Mouse (Mus musculus) heart, adult 18-20 months (tissue): ENCODE results near the gene Ccdc149. TPM values are rescaled to one million over a fixed set of nuclear protein-coding genes. Genes with fewer than 3 reads are reported as not detected.
A peak's percentile ranks its signal among the peaks of the same experiment; 100 is the strongest.

Experiments used
- DNase-seq, 2 experiments: peaks; one replicate each; pipeline ENCODE4 v3.0.0; 2021 to 2022; ENCODE audit warnings: mixed read lengths in 1 of 2
- total RNA-seq, 2 experiments: library from RNA; stranded (reverse); gene quantifications; 2 replicates each; pipeline ENCODE4 v1.2.3; 2021

Ccdc149 gene
- total RNA-seq, 2 experiments from 2014 or later: 7.6 TPM

DNA sequence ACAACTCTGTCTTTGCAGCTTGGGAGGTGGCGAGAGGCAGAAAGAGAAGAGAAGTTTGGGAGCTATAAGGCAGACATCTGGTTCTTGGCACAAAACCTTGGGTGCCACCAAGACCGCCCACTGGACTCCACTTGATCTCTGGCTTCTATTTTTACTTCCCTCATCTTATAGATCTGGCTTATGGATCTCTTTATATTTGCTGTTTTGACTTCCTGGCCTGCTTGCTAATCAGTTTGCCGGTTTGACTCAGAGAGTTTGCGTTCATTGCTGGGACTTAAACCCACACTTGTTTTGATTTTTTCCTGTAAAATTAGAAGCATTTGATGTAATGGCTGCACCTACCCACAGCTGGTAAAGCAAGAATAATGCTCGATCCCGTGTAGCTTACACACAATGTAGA, 100.4 kb downstream of the Ccdc149 start:
- no peak for DNase-seq

DNA sequence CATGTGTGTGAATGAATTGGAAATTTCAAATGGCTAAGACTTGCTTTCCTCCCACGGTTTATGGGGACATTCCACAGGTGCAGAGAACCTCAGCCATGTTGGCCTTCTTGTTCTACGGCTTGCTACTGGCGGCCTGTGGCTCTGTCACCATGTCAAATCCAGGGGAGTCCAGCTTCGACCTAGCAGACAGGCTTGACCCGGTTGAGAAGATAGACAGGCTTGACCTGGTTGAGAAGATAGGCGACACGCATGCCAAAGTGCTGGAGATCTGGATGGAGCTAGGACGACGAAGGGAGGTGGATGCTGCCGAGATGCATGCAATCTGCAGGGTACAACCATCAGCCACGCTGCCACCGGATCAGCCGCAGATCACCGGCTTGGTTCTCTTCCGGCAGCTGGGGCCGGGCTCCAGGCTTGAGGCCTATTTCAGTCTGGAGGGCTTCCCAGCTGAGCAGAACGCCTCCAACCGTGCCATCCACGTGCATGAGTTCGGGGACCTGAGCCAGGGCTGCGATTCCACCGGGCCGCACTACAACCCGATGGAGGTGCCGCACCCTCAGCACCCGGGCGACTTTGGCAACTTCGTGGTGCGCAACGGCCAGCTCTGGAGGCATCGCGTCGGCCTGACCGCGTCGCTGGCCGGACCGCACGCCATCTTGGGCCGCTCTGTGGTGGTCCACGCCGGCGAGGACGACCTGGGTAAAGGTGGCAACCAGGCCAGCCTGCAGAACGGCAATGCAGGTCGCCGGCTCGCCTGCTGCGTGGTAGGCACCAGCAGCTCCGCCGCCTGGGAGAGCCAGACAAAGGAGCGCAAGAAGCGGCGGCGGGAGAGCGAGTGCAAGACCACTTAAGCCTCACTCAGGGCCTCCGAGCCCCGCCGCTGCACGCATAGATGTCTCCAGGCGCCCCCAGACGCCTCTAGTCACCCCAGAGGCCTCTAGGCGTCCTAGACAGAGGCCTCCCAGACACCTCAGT, 103.2 kb downstream of the Ccdc149 start:
- peak; percentile 50 to 54 for DNase-seq

DNA sequence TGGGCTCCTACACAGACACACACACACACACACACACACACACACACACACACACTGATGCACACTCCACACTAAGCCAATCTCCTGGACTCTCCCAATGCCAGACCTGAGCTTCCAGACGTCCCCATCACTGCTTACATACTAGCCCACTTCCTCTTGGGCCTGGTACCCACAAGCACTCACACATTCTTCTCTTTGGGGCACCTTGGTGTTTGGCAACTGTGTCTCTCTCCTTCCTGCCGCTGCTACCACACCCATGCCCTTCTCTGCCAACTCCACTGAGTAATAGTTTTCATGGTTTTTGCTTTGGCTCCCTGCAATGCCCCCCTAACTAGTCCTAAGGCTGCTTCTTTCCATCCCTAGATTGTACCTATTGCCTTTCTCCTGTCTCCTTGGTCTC, 104.7 kb downstream of the Ccdc149 start:
- no peak for DNase-seq

DNA sequence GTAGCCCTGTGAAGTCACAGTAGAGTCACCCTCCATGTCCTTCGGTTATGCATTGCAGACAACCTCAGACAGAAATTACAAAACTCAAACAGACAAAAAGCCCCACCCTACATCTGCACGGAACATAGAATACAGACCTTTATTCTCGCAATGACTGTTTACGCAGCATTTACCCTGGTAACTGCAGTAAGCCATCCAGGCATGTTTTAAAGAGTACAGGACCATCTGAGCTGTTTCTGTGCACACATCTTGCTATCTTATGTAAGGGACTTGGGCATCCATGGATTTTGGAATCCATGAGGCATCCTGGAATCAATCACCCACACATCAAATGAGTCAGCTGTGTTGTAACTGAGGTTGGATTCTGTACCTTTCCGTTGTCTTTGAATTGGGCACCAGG, 105.4 kb downstream of the Ccdc149 start:
- no peak for DNase-seq

DNA sequence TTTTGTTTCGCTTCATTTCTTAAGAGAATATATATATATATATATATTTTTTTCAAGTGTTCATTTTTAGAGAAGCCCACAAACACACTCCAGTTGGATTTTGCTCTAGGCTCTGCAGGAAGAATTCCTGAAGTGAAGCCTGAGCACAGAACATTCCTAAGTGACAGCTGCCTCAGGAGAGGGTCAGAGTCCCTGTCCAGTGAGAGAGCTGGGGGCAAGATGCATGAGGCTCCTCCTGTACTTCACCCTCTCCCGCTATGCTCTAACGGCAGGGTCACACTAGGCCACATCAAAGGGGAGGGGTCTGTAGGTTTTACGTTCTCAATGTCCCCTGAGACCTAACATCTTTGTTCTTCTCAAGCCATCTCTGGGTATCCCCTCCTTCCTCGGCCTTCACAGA, 106.8 kb downstream of the Ccdc149 start:
- no peak for DNase-seq

DNA sequence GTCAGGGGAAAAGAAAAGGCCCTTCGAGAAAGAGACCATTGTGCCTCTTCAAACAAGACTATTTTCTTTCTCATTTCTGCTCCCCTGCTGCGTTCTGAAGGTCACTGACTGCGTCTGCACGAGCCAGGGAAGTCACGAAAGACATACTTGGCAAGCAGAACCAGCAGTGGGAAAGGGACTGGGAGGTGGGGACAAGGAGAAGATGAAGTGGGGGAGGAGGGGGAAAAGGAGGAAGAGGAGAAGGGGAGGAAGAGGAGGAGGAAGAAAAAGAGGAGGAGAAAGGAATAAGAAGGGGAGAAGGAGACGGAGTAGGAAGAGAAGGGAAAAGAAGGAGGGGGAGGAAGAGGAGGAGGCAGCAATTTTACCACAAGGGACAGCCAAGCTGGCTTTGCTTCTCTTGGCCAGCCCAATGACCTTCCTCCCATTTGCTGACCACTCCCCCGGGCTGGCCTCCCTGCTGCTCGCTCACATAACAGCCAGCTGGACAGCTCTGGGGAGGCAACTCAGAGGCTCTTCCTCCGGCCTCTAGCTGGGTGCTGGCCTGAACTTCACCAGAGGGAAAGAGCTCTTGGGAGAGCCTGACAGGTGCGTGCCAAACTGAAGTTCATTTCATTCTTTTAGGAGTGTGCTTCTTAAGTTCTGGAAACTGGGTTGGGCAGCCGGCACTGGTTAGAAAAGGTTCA, 107.7 kb downstream of the Ccdc149 start, which contains the start of gene Sod3:
Gene Sod3, plus strand, starts transcription at position 324 of the 683 bp plus-strand sequence.
- peak; percentile 83 to 92 for DNase-seq

DNA sequence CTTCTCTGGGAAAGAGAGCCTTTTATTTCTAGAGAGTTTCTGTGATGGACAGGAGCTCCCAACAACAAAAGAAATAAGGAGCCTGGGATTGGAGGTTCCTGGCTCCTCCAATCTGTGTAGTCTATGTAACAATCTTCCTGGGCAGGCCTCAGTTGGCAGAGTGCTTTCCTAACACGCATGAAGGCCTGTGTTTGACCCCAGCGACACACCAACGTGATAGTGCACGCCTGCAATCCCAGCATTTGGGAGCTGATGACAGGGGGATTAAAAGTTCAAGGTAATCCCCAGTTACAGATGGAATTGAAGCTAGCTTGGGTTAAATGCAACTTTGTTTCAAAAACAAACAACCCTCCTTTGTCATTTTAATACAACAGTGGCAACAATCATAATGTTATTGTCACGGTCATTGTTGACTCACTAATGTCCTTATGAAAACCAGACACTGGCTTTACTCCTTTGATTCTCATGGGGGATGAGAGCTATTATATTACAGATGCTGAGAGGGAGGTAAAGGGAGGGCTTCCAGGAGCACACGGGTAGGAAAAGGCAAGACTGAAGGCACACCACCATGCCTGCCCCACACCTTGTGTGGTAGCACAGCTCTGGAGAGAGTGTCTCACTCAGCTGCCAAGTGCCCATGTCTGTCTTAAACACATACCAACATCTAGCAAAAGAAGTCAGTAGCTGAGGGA, 108.4 kb downstream of the Ccdc149 start:
- DNase-seq: no peak

DNA sequence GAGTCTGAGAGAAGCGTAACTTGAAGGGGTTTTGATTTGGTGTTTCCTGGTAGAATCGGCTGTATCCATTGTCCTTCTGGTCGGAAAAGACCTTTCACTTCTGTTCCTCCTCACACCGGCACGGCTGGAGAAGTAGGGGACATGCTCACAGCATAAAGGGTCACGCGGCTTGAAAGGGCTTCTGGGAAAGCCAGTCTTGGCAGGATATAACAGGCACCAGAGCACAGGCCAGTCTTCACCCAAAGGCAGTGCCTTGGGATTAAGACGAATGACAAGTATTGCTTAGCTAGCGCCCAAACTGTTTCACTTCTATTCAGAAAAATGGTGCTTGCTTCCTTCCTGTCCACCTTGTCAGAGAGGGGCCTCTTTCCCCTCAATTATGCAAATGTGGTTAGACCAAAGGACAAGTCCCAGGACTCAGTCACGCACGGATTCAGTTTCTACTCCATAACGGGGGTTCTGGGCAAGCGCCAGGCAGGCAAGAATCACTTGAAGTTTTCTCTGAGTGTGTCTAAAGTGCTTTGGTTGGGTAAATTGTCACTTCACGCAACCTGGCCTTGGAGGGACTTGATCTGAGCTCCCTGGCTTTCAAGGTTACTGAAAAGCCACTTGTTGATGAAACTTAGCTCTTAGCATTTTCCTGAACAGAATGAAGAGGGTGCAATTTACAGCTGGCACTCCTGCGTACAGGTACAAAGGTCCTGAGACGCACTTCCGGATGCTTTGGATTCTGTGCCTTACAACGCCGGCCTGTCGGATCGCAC, 110.9 kb downstream of the Ccdc149 start:
- DNase-seq: no peak

DNA sequence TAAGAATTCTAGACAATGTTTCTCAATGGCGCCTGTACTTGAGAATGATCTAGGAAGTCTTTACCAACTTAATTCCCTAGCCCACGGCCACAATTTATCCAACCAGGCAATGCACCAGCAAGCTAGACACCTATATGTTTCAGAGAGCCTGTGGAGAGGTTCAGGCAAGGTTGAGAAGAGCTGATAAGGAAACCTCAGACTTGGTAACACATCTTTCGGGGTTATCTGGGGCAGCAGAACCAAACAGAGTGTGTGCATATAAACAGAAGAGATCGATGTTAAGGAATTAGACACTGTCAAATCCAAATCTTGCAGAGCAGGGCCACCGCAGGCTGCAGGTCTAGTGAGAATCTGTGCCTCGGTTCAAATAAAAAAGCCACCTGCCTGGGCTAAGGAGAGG, 113.2 kb downstream of the Ccdc149 start:
- DNase-seq: no peak

DNA sequence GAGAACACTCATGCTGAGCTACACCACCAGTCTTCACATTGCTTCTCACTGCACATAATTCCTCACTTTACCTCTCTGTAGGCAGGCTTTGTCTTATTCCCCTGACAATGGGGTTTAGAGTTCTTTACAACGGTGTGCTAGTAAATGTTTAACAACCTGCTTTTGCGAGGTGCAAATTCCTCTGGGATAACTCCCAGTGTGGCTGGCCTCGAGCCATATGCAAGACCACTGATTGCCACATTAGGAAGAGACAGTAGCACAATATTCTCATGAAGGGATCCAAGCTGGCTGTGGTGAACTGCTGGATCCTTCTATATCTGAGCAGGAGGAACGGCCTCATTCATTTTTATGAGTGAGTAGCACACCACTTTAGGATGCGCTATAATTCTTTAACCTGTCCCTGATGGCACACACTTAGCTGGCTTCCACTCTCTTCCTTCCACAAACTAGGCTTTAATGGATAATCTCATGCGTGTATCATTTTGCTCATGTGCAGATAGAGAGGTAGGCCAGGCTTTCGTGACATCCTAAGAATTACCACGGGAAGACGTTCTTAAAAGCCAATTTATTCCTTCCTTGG, 114.1 kb downstream of the Ccdc149 start:
- DNase-seq: no peak

DNA sequence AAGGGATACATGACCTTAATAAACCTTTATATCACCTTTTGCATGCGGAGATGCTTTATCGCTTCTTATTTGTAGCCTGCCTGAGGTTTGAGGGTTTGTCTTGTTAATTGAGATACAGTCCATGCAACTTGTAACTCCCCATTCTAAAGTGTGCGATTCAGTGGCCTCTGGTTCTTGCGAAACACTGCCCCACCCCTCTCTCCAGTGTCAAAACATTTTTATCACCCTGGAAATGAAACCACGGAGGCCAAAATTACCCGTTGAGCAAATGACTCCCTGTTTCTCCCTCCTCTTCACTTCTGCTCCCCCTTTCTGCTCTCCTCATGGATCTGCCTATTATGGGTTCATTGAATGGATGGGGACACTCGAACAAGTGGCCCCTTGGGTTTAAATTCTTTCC, 115.7 kb downstream of the Ccdc149 start:
- peak; percentile 63 to 71 for DNase-seq

DNA sequence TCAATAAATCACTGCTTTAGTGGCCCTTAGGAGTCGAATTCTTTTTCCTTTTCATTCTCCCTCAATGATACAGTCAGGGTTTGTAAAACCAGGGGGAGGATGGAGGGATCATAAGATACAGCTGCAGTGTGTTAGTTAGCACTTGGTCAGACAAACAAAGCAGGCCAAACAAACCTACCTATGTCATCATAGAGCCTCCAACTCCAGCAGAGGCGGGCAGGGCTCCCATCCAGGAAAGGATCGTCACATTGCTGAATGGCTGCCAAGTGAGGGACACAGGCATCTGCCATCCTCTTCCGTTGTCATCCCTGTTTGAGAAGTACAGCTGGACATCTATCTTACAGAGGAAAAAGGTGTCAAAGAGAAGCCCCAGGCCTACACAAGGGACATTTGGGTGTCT, 116.9 kb downstream of the Ccdc149 start:
- no peak for DNase-seq

DNA sequence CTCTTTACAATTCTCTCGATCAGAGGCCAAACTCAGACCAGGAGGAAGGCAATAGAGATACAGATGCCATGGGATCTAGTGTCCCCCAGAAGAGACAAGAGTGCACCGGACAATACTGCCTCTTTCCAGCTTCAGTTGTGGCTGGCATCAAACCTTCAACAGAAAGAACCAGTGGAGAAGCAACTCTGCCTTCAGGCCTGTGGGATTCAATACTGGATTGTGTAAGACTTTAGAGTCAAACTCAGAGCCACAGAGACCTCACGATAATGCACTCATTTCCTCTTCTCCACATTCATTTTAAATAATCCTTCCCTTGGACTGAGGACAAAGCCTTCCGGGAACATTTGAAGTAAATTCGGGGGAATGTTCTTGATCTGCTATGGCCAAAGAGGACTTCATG, 118.6 kb downstream of the Ccdc149 start:
- no peak for DNase-seq

DNA sequence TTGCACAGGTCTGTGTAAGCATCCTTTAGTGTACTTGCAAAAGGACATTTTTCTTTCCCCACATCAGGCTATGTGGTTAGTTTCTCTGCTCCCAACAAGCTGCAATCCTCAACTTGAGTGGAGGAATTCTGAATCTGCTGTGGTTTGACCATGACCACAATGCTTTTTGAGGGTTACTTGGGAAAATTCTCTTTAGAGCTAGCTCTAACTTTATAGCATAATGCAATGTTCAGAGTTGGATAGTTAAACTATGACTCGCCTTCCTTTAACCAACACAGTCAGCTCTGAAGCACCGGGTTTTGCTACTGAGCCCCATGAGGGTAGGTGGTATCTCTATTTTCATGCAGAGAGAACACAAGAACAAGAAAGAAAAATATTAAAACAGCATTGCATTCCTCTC, 119.8 kb downstream of the Ccdc149 start:
- no peak for DNase-seq

DNA sequence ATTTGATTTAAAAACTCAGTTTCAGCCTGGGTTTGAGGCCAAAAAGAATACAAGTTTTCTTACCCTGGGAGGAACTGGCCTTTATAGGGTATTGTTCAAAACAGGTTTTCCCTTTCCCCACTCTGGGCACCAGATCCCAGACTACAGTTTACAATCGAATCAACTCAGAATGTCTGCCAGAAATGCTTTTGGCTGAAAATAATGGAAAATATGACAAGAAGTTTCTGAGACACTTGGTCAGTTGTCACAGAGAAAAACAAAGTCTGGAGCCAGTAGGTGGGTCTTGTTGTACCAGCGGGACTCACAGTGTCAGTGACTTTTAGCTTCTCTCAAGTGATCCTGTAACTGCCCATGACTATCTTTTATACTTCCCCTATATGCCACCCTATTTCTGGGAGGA, 120.9 kb downstream of the Ccdc149 start:
- peak; percentile 67 to 72 for DNase-seq

DNA sequence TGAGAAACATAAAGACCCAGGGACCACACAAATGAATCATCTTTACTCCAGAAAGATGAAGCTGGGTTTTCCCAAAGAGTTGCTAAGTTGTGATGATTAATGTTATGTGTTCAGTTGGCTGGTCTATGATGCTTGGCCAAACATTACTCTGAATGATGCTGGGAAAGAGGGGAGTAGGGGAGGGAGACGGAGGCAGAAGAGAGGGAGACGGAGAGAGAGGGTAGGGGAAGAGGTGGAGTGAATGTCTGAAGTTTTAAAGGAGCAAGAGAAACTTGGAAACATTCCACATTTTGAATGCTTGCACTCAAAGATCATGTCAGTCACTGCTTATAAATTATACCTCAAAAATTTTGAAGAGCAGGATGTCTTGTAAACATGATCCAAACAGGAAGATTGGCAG, 124.4 kb downstream of the Ccdc149 start:
- DNase-seq: no peak

DNA sequence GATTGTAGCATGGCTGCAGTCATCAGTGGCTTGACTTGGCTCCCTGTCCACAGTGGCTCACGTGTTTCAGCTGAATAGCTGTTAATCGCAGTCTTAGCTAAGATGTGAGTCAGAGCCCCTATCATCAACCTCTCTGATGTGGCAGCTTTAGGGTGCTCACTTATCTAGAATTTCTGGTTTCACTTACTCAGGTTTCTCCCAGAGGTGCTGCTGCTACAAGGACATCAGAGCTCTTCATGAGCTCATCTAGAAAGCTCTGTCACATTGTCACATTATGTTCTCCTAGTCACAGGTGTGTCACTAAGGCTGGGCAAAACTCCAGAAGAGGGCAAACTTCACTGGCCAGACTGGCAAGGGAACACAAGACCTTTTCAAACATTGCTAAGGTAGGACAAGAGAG, 132.2 kb downstream of the Ccdc149 start:
- DNase-seq: no peak

DNA sequence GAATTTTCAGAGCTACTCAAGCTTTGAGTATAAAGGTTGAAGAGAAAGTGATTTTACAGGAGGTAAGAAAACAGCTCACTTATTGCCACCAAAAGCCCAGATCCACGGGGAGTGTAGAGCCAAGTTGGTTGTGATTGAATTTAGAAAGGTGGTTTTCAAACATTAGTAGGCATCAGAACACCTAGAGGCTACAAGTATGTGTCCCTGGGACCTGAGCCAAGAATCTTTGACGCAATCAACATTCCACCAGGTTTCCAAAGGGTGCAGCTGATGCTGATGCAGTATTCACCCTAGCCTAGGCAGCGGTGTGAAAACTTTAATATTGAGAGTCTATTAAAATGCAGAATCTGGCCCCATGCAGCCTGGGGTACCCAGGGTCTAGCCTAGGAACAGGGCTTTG, 135.7 kb downstream of the Ccdc149 start:
- DNase-seq: no peak

DNA sequence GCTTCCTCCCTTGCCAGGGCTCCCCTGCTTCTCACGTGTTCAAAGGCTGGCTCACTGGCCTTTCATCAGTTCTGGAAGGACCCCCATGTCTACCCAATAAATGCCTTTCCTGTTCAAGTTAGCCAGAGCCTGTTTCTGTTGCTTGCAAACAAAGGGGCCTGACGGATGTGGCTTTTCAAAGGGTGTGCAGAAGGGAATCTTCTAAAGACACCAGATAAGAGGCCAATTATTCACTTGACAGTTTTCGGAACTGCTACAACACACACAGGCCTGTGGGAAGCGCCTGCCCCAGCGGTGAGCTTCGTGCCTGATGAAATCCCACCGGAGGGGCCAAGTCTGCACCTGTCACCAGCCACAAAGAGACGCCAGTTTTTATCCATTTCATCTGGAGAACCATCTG, 139.2 kb downstream of the Ccdc149 start:
- DNase-seq: no peak
